Mouse (Mus musculus): ENCODE measurements around the gene Hist1h3f.
"Not testable (repeated sequence)": the region's sequence is repeated elsewhere in the genome, so short reads cannot be mapped to it uniquely, and the experiment has no call there.

Gene Hist1h3f

DNA sequence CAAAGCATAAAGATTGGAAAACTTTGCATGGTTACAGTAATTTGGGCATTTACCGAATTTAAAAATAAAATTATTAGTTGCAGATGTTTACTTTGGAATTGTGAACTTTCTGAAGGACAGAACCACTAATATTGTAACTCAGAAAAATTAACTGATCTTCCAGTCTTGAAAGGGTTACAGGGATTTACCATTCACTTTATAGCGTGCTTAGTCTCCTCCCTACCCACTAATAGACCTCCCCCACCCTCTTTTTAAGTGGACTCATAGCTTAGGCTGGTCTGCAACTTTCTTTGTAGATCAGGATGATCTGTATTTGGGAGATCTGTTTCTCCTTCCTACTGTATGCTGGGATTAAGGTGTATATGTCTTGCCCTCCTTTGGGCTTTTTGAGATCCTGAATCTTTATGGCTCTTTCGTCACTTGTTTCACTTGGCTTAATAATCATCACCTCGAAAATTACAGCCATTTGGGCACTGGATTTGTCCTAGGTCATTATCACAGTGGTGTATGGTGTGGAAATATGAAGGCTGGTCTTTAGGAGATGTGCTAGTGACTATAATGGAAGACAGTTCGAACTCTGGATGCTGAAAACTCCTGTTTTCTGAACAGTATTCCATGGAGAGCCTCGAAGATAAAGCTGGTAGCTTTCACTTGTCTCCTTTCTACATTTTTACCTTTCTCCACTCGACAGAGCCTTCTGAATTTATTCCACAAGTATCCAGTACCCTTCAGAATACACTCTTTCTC lies 7.6 kb upstream of the Hist1h3f start:
- DNase-seq (ENCODE audit: low read depth, low spot score) = no peak

GRCm38 (mm10) chr13:23537006-23537710 lies 6.7 kb upstream of the Hist1h3f start:
- DNase-seq (ENCODE audit: low read depth, low spot score) = no peak

- no peak for DNase-seq (ENCODE audit: low read depth, low spot score)
Measured at GRCm38 (mm10) chr13:23538249-23538648, 5.6 kb upstream of the Hist1h3f start.

GRCm38 (mm10) chr13:23539821-23540220 lies 4.0 kb upstream of the Hist1h3f start:
- not testable (repeated sequence) for DNase-seq (ENCODE audit: low read depth, low spot score)

GRCm38 (mm10) chr13:23541497-23541896 lies 2.4 kb upstream of the Hist1h3f start:
- no peak for DNase-seq (ENCODE audit: low read depth, low spot score)

GRCm38 (mm10) chr13:23542225-23542980 lies 1.4 kb upstream of the Hist1h3f start:
- not testable (repeated sequence) for DNase-seq (ENCODE audit: low read depth, low spot score)

DNA sequence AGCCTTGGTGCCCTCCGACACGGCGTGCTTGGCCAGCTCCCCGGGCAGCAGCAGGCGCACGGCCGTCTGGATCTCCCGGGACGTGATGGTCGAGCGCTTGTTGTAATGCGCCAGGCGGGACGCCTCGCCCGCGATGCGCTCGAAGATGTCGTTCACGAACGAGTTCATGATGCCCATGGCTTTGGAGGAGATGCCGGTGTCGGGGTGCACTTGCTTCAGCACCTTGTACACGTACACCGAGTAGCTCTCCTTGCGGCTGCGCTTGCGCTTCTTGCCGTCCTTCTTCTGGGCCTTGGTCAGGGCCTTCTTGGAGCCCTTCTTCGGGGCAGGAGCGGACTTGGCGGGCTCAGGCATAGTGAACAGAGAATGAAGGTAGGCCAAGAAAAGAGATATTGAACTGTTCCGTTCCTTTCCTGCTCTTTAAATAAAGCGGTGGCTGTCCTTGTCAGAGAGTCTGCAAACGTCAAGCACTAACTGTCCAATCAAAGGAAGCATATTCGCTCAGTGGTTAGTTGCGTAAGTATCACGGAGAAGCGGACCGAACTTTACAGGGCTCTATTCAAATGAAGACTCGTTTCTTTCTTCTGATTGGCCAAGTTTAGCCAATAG lies 749 bp upstream of the Hist1h3f start, which contains the start of gene Hist1h2bh:
Gene Hist1h2bh (minus strand): TSS at position 394 of the 609 bp plus-strand sequence.
- peak; percentile 80 for DNase-seq (ENCODE audit: low read depth, low spot score)

- not testable (repeated sequence) for DNase-seq (ENCODE audit: low read depth, low spot score)
Measured at GRCm38 (mm10) chr13:23544787-23545120, 902 bp downstream of the Hist1h3f start.

- DNase-seq (ENCODE audit: low read depth, low spot score) = no peak
Measured at GRCm38 (mm10) chr13:23546694-23547093, 2.8 kb downstream of the Hist1h3f start.

DNA sequence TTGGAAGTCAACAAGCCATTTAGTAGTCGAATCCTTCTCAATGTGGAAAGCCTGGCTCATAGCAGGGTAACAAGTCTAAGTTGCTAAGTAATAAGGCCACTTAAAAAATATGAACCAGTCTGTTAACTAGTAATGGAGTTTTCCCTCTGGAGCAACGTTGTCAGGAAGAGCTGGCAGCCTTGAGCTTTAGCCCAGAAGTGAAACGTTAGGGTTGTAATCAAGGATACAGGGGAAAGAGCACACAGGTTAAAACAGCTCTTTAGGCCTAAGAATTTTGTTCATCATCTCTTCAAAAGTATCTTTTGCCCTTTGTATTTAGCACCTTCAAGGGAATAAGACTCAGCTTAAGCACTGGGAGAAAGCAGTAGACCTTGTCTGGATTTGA lies 6.9 kb downstream of the Hist1h3f start:
- no peak for DNase-seq (ENCODE audit: low read depth, low spot score)

DNA sequence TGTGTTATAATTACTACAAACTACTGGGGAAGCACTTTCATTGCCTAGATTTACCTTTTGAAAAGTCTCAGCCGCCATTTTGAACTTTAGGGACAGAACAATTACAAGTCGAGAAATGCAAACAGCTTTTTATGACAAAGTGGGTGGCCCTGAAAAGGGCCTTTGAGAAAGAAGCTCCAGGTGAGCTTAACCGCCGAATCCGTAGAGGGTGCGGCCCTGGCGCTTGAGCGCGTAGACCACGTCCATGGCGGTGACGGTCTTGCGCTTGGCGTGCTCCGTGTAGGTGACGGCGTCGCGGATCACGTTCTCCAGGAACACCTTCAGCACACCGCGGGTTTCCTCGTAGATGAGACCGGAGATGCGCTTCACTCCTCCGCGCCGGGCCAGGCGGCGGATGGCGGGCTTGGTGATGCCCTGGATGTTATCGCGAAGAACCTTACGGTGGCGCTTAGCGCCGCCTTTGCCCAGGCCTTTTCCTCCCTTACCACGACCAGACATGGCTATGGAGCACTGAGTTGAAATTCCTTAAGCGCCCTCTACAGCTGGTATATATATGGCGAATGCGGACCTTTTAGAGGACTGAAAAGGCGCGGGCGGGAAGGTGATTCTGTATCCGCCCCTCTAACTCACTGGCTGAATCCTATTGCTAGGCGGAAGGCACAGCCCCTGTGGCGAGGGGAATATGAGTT lies 7.4 kb downstream of the Hist1h3f start, which contains the start of gene Hist1h4f:
Gene Hist1h4f (minus strand): TSS at position 503 of the 689 bp plus-strand sequence.
- peak; percentile 92 for DNase-seq (ENCODE audit: low read depth, low spot score)

- no peak for DNase-seq (ENCODE audit: low read depth, low spot score)
Measured at GRCm38 (mm10) chr13:23551931-23552914, 8.4 kb downstream of the Hist1h3f start.

DNA sequence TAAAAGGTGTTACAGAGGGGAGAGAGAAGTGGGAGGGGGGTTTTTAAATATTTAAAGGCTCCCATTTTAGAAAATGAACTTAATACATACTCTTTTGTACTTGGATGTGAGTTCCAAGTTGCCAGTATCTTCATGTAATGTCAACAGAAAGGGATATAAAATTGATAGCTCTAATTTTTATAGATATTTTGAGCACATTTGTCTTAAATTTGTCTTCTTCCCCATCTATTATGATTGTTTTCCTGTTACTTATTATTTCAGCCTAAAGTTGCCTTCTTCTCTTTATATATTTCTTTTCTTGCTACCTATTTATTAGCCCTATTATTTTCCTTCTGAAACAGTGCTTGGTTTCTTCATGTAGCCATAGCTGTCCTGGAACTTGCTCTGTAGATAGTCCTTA lies 9.1 kb downstream of the Hist1h3f start, which contains the start of gene Hist1h1d:
Gene Hist1h1d (plus strand): TSS at position 301 of the 400 bp plus-strand sequence.
- no peak for DNase-seq (ENCODE audit: low read depth, low spot score)

GRCm38 (mm10) chr13:23554393-23554792 lies 10.5 kb downstream of the Hist1h3f start:
- DNase-seq (ENCODE audit: low read depth, low spot score) = no peak

- DNase-seq (ENCODE audit: low read depth, low spot score) = no peak
Measured at GRCm38 (mm10) chr13:23554925-23555838, 11.3 kb downstream of the Hist1h3f start.

GRCm38 (mm10) chr13:23555839-23556416 lies 12.1 kb downstream of the Hist1h3f start:
- DNase-seq (ENCODE audit: low read depth, low spot score) = no peak

DNA sequence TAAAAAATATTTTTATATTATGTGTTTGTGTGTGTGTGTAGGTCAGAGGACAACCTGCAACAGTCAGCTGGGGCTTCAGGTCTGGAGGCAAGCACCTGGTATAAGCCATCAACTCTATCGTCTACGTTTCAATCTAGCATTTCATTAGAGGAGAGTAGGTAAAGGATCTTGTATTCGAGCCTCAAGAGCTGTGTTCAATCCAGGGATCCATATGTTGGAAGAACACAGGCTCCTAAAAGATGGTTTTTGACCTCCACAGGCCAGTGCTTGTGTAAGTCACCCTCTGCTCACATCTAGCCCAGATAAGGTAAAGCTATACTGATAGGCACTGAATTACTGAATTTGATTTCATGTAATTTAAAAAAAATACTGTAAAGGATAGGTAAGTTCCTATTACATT lies 13.1 kb downstream of the Hist1h3f start:
- DNase-seq (ENCODE audit: low read depth, low spot score) = no peak

DNA sequence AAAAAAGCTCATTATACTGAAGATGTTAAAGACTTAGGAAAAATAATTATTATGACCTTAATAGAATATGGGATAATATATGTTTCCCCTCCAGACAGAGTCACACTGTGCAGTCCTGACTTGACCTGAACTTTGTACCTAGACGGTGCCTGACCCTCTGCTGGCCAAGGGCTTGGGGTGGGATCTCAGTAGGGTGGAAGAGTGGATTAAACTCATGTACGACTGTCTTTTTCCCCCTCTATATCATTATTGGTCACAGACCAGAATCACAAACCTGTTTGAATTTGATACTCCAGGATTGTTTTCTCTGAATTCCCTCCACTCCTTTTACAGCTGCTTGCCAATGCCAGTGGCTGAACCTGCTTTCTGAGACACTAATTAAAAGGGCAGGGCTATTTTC lies 16.8 kb downstream of the Hist1h3f start:
- DNase-seq (ENCODE audit: low read depth, low spot score) = not testable (repeated sequence)
